Mouse (Mus musculus): ENCODE results near the gene Ak4. TPM values are rescaled to one million over a fixed set of nuclear protein-coding genes. Genes with fewer than 3 reads are reported as not detected.

The Ak4 gene
- polyA plus RNA-seq, 1 experiment from 2014 or later: 4.6 TPM

- Histone ChIP-seq H3K4me1 (ENCODE audit: control insufficient read depth, insufficient read depth, low read length) (peaks cover 5% of the 10 kb centered on the region; the same call in 1 of the 2 replicates), H3K4me2 (ENCODE audit: low read depth, severe bottlenecking) (no peak overlapping the region), H3K27ac (replicated peaks; ENCODE audit: low read depth, low read length) (no peak overlapping the region), H3K36me3 (ENCODE audit: control insufficient read depth, insufficient read depth, low read length) (no peaks in the 10 kb centered on the region), H3K4me3 (ENCODE audit: low read depth, low read length) (no peak overlapping the region), H3K9me3 (ENCODE audit: control insufficient read depth, low read length) (no peaks in the 10 kb centered on the region), H3K27me3 (ENCODE audit: control insufficient read depth, insufficient read depth, low read length) (no peaks in the 10 kb centered on the region), H3K9ac (ENCODE audit: low read length) (no peak overlapping the region)
- ATAC-seq (ENCODE audit: insufficient number of reproducible peaks, low FRiP score, low TSS enrichment, low read depth): no peak
- WGBS: 74% methylated on average over 6 of the region's 6 CpGs
- no peak for DNase-seq (ENCODE audit: low spot score)
These were observed 7.5 kb downstream of the Ak4 start for GRCm38 (mm10) chr4:101426566-101426965.

GRCm38 (mm10) chr4:101427886-101428680 is 9.0 kb downstream of the Ak4 start:
- no peak for ATAC-seq (ENCODE audit: insufficient number of reproducible peaks, low FRiP score, low TSS enrichment, low read depth)

GRCm38 (mm10) chr4:101429073-101429472 is 10.0 kb downstream of the Ak4 start:
- 85% methylated on average over 2 of the region's 2 CpGs for WGBS

More at GRCm38 (mm10) chr4:101427886-101428680, 9.0 kb downstream of the Ak4 start:
- Histone ChIP-seq H3K4me1 (ENCODE audit: control insufficient read depth, insufficient read depth, low read length) (peaks cover 5% of the 10 kb centered on the region; the same call in 1 of the 2 replicates), H3K4me3 (ENCODE audit: low read depth, low read length) (no peak overlapping the region), H3K36me3 (ENCODE audit: control insufficient read depth, insufficient read depth, low read length) (no peaks in the 10 kb centered on the region), H3K27me3 (ENCODE audit: control insufficient read depth, insufficient read depth, low read length) (no peaks in the 10 kb centered on the region), H3K9me3 (ENCODE audit: control insufficient read depth, low read length) (no peaks in the 10 kb centered on the region), H3K27ac (replicated peaks; ENCODE audit: low read depth, low read length) (no peak overlapping the region), H3K4me2 (ENCODE audit: low read depth, severe bottlenecking) (no peak overlapping the region), H3K9ac (ENCODE audit: low read length) (no peak overlapping the region)
- WGBS: 91% methylated on average over 11 of the region's 11 CpGs
- DNase-seq (ENCODE audit: low spot score): no peak

GRCm38 (mm10) chr4:101430000-101430399 is 10.9 kb downstream of the Ak4 start:
- no peaks in the 10 kb centered on the region for H3K36me3 ChIP-seq (ENCODE audit: control insufficient read depth, insufficient read depth, low read length)
- no peaks in the 10 kb centered on the region for H3K9me3 ChIP-seq (ENCODE audit: control insufficient read depth, low read length)
- 94% methylated on average over 6 of the region's 6 CpGs for WGBS
- H3K27ac ChIP-seq (replicated peaks; ENCODE audit: low read depth, low read length): no peak overlapping the region
- H3K4me2 ChIP-seq (ENCODE audit: low read depth, severe bottlenecking): no peak overlapping the region
- H3K9ac ChIP-seq (ENCODE audit: low read length): no peak overlapping the region
- H3K27me3 ChIP-seq (ENCODE audit: control insufficient read depth, insufficient read depth, low read length): no peaks in the 10 kb centered on the region
- ATAC-seq (ENCODE audit: insufficient number of reproducible peaks, low FRiP score, low TSS enrichment, low read depth): no peak
- peaks cover 5% of the 10 kb centered on the region; the same call in 1 of the 2 replicates for H3K4me1 ChIP-seq (ENCODE audit: control insufficient read depth, insufficient read depth, low read length)
- no peak overlapping the region for H3K4me3 ChIP-seq (ENCODE audit: low read depth, low read length)
- DNase-seq (ENCODE audit: low spot score): no peak

More at GRCm38 (mm10) chr4:101429073-101429472, 10.0 kb downstream of the Ak4 start:
- DNase-seq (ENCODE audit: low spot score) (no peak), ATAC-seq (ENCODE audit: insufficient number of reproducible peaks, low FRiP score, low TSS enrichment, low read depth) (no peak)
- Histone ChIP-seq H3K4me3 (ENCODE audit: low read depth, low read length) (no peak overlapping the region), H3K4me2 (ENCODE audit: low read depth, severe bottlenecking) (no peak overlapping the region), H3K9ac (ENCODE audit: low read length) (no peak overlapping the region), H3K36me3 (ENCODE audit: control insufficient read depth, insufficient read depth, low read length) (no peaks in the 10 kb centered on the region), H3K27me3 (ENCODE audit: control insufficient read depth, insufficient read depth, low read length) (no peaks in the 10 kb centered on the region), H3K9me3 (ENCODE audit: control insufficient read depth, low read length) (no peaks in the 10 kb centered on the region), H3K4me1 (ENCODE audit: control insufficient read depth, insufficient read depth, low read length) (peaks cover 5% of the 10 kb centered on the region; the same call in 1 of the 2 replicates), H3K27ac (replicated peaks; ENCODE audit: low read depth, low read length) (no peak overlapping the region)

- 87% methylated on average over 8 of the region's 8 CpGs for WGBS
- Histone ChIP-seq H3K4me1 (ENCODE audit: control insufficient read depth, insufficient read depth, low read length) (peaks cover 6% of the 10 kb centered on the region), H3K27me3 (ENCODE audit: control insufficient read depth, insufficient read depth, low read length) (no peaks in the 10 kb centered on the region), H3K4me3 (ENCODE audit: low read depth, low read length) (no peak overlapping the region), H3K9me3 (ENCODE audit: control insufficient read depth, low read length) (no peaks in the 10 kb centered on the region), H3K27ac (replicated peaks; ENCODE audit: low read depth, low read length) (no peak overlapping the region), H3K4me2 (ENCODE audit: low read depth, severe bottlenecking) (no peak overlapping the region), H3K9ac (ENCODE audit: low read length) (no peak overlapping the region), H3K36me3 (ENCODE audit: control insufficient read depth, insufficient read depth, low read length) (no peaks in the 10 kb centered on the region)
- DNase-seq (ENCODE audit: low spot score) (no peak), ATAC-seq (ENCODE audit: insufficient number of reproducible peaks, low FRiP score, low TSS enrichment, low read depth) (no peak)
These were observed 17.9 kb downstream of the Ak4 start for GRCm38 (mm10) chr4:101436761-101437512.

GRCm38 (mm10) chr4:101438271-101438670 is 19.2 kb downstream of the Ak4 start:
- ATAC-seq (ENCODE audit: insufficient number of reproducible peaks, low FRiP score, low TSS enrichment, low read depth) (no peak), DNase-seq (ENCODE audit: low spot score) (no peak)
- H3K9me3 ChIP-seq (ENCODE audit: control insufficient read depth, low read length): no peaks in the 10 kb centered on the region
- no peak overlapping the region for H3K27ac ChIP-seq (replicated peaks; ENCODE audit: low read depth, low read length)
- H3K36me3 ChIP-seq (ENCODE audit: control insufficient read depth, insufficient read depth, low read length): no peaks in the 10 kb centered on the region
- no peak overlapping the region for H3K4me3 ChIP-seq (ENCODE audit: low read depth, low read length)
- H3K4me1 ChIP-seq (ENCODE audit: control insufficient read depth, insufficient read depth, low read length): peaks cover 6% of the 10 kb centered on the region
- H3K27me3 ChIP-seq (ENCODE audit: control insufficient read depth, insufficient read depth, low read length): no peaks in the 10 kb centered on the region
- H3K9ac ChIP-seq (ENCODE audit: low read length): no peak overlapping the region
- 79% methylated on average over 8 of the region's 8 CpGs for WGBS
- no peak overlapping the region for H3K4me2 ChIP-seq (ENCODE audit: low read depth, severe bottlenecking)

GRCm38 (mm10) chr4:101439738-101440389 is 20.8 kb downstream of the Ak4 start:
- no peak overlapping the region for H3K4me2 ChIP-seq (ENCODE audit: low read depth, severe bottlenecking)
- 71% methylated on average over 13 of the region's 13 CpGs for WGBS
- peaks cover 6% of the 10 kb centered on the region for H3K4me1 ChIP-seq (ENCODE audit: control insufficient read depth, insufficient read depth, low read length)
- no peak overlapping the region for H3K4me3 ChIP-seq (ENCODE audit: low read depth, low read length)
- ATAC-seq (ENCODE audit: insufficient number of reproducible peaks, low FRiP score, low TSS enrichment, low read depth) (no peak), DNase-seq (ENCODE audit: low spot score) (no peak)
- no peak overlapping the region for H3K27ac ChIP-seq (replicated peaks; ENCODE audit: low read depth, low read length)
- no peaks in the 10 kb centered on the region for H3K36me3 ChIP-seq (ENCODE audit: control insufficient read depth, insufficient read depth, low read length)
- H3K9me3 ChIP-seq (ENCODE audit: control insufficient read depth, low read length): no peaks in the 10 kb centered on the region
- no peak overlapping the region for H3K9ac ChIP-seq (ENCODE audit: low read length)
- H3K27me3 ChIP-seq (ENCODE audit: control insufficient read depth, insufficient read depth, low read length): no peaks in the 10 kb centered on the region

GRCm38 (mm10) chr4:101442791-101443190 is 23.7 kb downstream of the Ak4 start:
- no peak overlapping the region for H3K4me3 ChIP-seq (ENCODE audit: low read depth, low read length)
- 92% methylated on average over 2 of the region's 2 CpGs for WGBS
- H3K4me1 ChIP-seq (ENCODE audit: control insufficient read depth, insufficient read depth, low read length): peaks cover 6% of the 10 kb centered on the region
- H3K9ac ChIP-seq (ENCODE audit: low read length): no peak overlapping the region
- no peak overlapping the region for H3K27ac ChIP-seq (replicated peaks; ENCODE audit: low read depth, low read length)
- H3K9me3 ChIP-seq (ENCODE audit: control insufficient read depth, low read length): no peaks in the 10 kb centered on the region
- ATAC-seq (ENCODE audit: insufficient number of reproducible peaks, low FRiP score, low TSS enrichment, low read depth): no peak
- H3K27me3 ChIP-seq (ENCODE audit: control insufficient read depth, insufficient read depth, low read length): no peaks in the 10 kb centered on the region
- no peak overlapping the region for H3K4me2 ChIP-seq (ENCODE audit: low read depth, severe bottlenecking)
- DNase-seq (ENCODE audit: low spot score): no peak
- H3K36me3 ChIP-seq (ENCODE audit: control insufficient read depth, insufficient read depth, low read length): no peaks in the 10 kb centered on the region
